Mouse (Mus musculus): ENCODE measurements at regions not wholly inside any gene's neighbourhood (a gene's known extent, or its start where the extent isn't known, plus 50 kb on each side); places are given as distances from the start of the nearest gene placed in this dataset.
A peak's percentile ranks its signal among the peaks of the same experiment; 100 is the strongest.

GRCm38 (mm10) chr15:38414318-38415090, 989.1 kb downstream of the 4930447A16Rik start:
- peaks cover 6% of the 10 kb centered on the region; the same call in 1 of the 2 replicates for H3K4me1 ChIP-seq (ENCODE audit: control insufficient read depth, insufficient read depth, low read length)
- H3K4me3 ChIP-seq (ENCODE audit: low read depth, low read length): no peak overlapping the region
- no peak for ATAC-seq (replicated peaks; ENCODE audit: insufficient number of reproducible peaks, low FRiP score, low TSS enrichment)
- peak overlapping the region; percentile 46 for H3K27ac ChIP-seq (ENCODE audit: low read depth, low read length)
- H3K9ac ChIP-seq (ENCODE audit: low read depth, low read length): no peak overlapping the region
- H3K9me3 ChIP-seq (replicated peaks; ENCODE audit: control insufficient read depth, low read length): no peaks in the 10 kb centered on the region
- no peak overlapping the region for H3K4me2 ChIP-seq
- WGBS (ENCODE audit: insufficient replicate concordance): 73% methylated on average over 8 of the region's 8 CpGs
- H3K36me3 ChIP-seq (ENCODE audit: control insufficient read depth, insufficient read depth, low read length): no peaks in the 10 kb centered on the region
- no peaks in the 10 kb centered on the region for H3K27me3 ChIP-seq (ENCODE audit: control insufficient read depth, insufficient read depth, low read length)

- H3K4me3 ChIP-seq (ENCODE audit: low read depth, low read length): no peak overlapping the region
- no peak overlapping the region for H3K9ac ChIP-seq (ENCODE audit: low read depth, low read length)
- no peaks in the 10 kb centered on the region for H3K27me3 ChIP-seq (ENCODE audit: control insufficient read depth, insufficient read depth, low read length)
- 0 out of 2 replicates have a peak, but pooled peaks have one; percentile 31 for ATAC-seq (replicated peaks; ENCODE audit: insufficient number of reproducible peaks, low FRiP score, low TSS enrichment)
- 43% methylated on average over 2 of the region's 2 CpGs for WGBS (ENCODE audit: insufficient replicate concordance)
- no peaks in the 10 kb centered on the region for H3K36me3 ChIP-seq (ENCODE audit: control insufficient read depth, insufficient read depth, low read length)
- 0 out of 2 replicates have a peak overlapping the region, but pooled peaks have one; percentile 54 for H3K27ac ChIP-seq (ENCODE audit: low read depth, low read length)
- peaks cover 7% of the 10 kb centered on the region for H3K4me1 ChIP-seq (ENCODE audit: control insufficient read depth, insufficient read depth, low read length)
- H3K9me3 ChIP-seq (replicated peaks; ENCODE audit: control insufficient read depth, low read length): no peaks in the 10 kb centered on the region
- H3K4me2 ChIP-seq: no peak overlapping the region
Observed at GRCm38 (mm10) chr15:38415091-38415486, 989.7 kb downstream of the 4930447A16Rik start.

GRCm38 (mm10) chr15:38419621-38420020, 994.3 kb downstream of the 4930447A16Rik start:
- Histone ChIP-seq H3K9me3 (replicated peaks; ENCODE audit: control insufficient read depth, low read length) (no peaks in the 10 kb centered on the region), H3K27ac (ENCODE audit: low read depth, low read length) (no peak overlapping the region), H3K9ac (ENCODE audit: low read depth, low read length) (no peak overlapping the region), H3K4me2 (no peak overlapping the region), H3K36me3 (ENCODE audit: control insufficient read depth, insufficient read depth, low read length) (no peaks in the 10 kb centered on the region), H3K4me1 (ENCODE audit: control insufficient read depth, insufficient read depth, low read length) (peaks cover 15% of the 10 kb centered on the region), H3K27me3 (ENCODE audit: control insufficient read depth, insufficient read depth, low read length) (no peaks in the 10 kb centered on the region), H3K4me3 (ENCODE audit: low read depth, low read length) (no peak overlapping the region)
- ATAC-seq (replicated peaks; ENCODE audit: insufficient number of reproducible peaks, low FRiP score, low TSS enrichment): no peak
- 58% methylated on average over 7 of the region's 7 CpGs for WGBS (ENCODE audit: insufficient replicate concordance)

GRCm38 (mm10) chr15:38420784-38421183, 995.4 kb downstream of the 4930447A16Rik start:
- H3K9me3 ChIP-seq (replicated peaks; ENCODE audit: control insufficient read depth, low read length): no peaks in the 10 kb centered on the region
- 13% methylated on average over 3 of the region's 3 CpGs for WGBS (ENCODE audit: insufficient replicate concordance)
- no peak; the same call in 1 of the 2 replicates for ATAC-seq (replicated peaks; ENCODE audit: insufficient number of reproducible peaks, low FRiP score, low TSS enrichment)
- H3K36me3 ChIP-seq (ENCODE audit: control insufficient read depth, insufficient read depth, low read length): no peaks in the 10 kb centered on the region
- peak overlapping the region; percentile 58 for H3K27ac ChIP-seq (ENCODE audit: low read depth, low read length)
- H3K27me3 ChIP-seq (ENCODE audit: control insufficient read depth, insufficient read depth, low read length): no peaks in the 10 kb centered on the region
- no peak overlapping the region for H3K4me2 ChIP-seq
- no peak overlapping the region; the same call in 1 of the 2 replicates for H3K9ac ChIP-seq (ENCODE audit: low read depth, low read length)
- H3K4me1 ChIP-seq (ENCODE audit: control insufficient read depth, insufficient read depth, low read length): peaks cover 13% of the 10 kb centered on the region
- no peak overlapping the region for H3K4me3 ChIP-seq (ENCODE audit: low read depth, low read length)

GRCm38 (mm10) chr15:38422741-38423140, 997.4 kb downstream of the 4930447A16Rik start:
- 71% methylated on average over 6 of the region's 6 CpGs for WGBS (ENCODE audit: insufficient replicate concordance)
- Histone ChIP-seq H3K27me3 (ENCODE audit: control insufficient read depth, insufficient read depth, low read length) (no peaks in the 10 kb centered on the region), H3K4me2 (no peak overlapping the region), H3K4me1 (ENCODE audit: control insufficient read depth, insufficient read depth, low read length) (peaks cover 13% of the 10 kb centered on the region), H3K36me3 (ENCODE audit: control insufficient read depth, insufficient read depth, low read length) (no peaks in the 10 kb centered on the region), H3K4me3 (ENCODE audit: low read depth, low read length) (no peak overlapping the region), H3K9me3 (replicated peaks; ENCODE audit: control insufficient read depth, low read length) (no peaks in the 10 kb centered on the region), H3K9ac (ENCODE audit: low read depth, low read length) (no peak overlapping the region), H3K27ac (ENCODE audit: low read depth, low read length) (no peak overlapping the region)
- ATAC-seq (replicated peaks; ENCODE audit: insufficient number of reproducible peaks, low FRiP score, low TSS enrichment): no peak

GRCm38 (mm10) chr15:38425506-38425905, 1000.2 kb downstream of the 4930447A16Rik start:
- H3K4me3 ChIP-seq (ENCODE audit: low read depth, low read length): no peak overlapping the region
- WGBS (ENCODE audit: insufficient replicate concordance): 73% methylated on average over 4 of the region's 4 CpGs
- H3K9ac ChIP-seq (ENCODE audit: low read depth, low read length): no peak overlapping the region
- H3K27me3 ChIP-seq (ENCODE audit: control insufficient read depth, insufficient read depth, low read length): no peaks in the 10 kb centered on the region
- H3K4me1 ChIP-seq (ENCODE audit: control insufficient read depth, insufficient read depth, low read length): peaks cover 8% of the 10 kb centered on the region
- ATAC-seq (replicated peaks; ENCODE audit: insufficient number of reproducible peaks, low FRiP score, low TSS enrichment): no peak
- H3K9me3 ChIP-seq (replicated peaks; ENCODE audit: control insufficient read depth, low read length): no peaks in the 10 kb centered on the region
- H3K27ac ChIP-seq (ENCODE audit: low read depth, low read length): no peak overlapping the region
- H3K36me3 ChIP-seq (ENCODE audit: control insufficient read depth, insufficient read depth, low read length): no peaks in the 10 kb centered on the region
- no peak overlapping the region for H3K4me2 ChIP-seq

- Histone ChIP-seq H3K9me3 (replicated peaks; ENCODE audit: control insufficient read depth, low read length) (no peaks in the 10 kb centered on the region), H3K27me3 (ENCODE audit: control insufficient read depth, insufficient read depth, low read length) (no peaks in the 10 kb centered on the region), H3K4me3 (ENCODE audit: low read depth, low read length) (no peak overlapping the region), H3K4me1 (ENCODE audit: control insufficient read depth, insufficient read depth, low read length) (no peaks in the 10 kb centered on the region), H3K4me2 (no peak overlapping the region), H3K36me3 (ENCODE audit: control insufficient read depth, insufficient read depth, low read length) (no peaks in the 10 kb centered on the region), H3K27ac (ENCODE audit: low read depth, low read length) (no peak overlapping the region), H3K9ac (ENCODE audit: low read depth, low read length) (no peak overlapping the region)
- no peak for ATAC-seq (replicated peaks; ENCODE audit: insufficient number of reproducible peaks, low FRiP score, low TSS enrichment)
- WGBS (ENCODE audit: insufficient replicate concordance): 52% methylated on average over 1 of the region's 1 CpGs
Observed at GRCm38 (mm10) chr15:38427966-38428365, 1002.6 kb downstream of the 4930447A16Rik start.

GRCm38 (mm10) chr15:38431668-38432067, 1006.3 kb downstream of the 4930447A16Rik start:
- Histone ChIP-seq H3K4me3 (ENCODE audit: low read depth, low read length) (no peak overlapping the region), H3K27ac (ENCODE audit: low read depth, low read length) (no peak overlapping the region), H3K36me3 (ENCODE audit: control insufficient read depth, insufficient read depth, low read length) (no peaks in the 10 kb centered on the region), H3K9ac (ENCODE audit: low read depth, low read length) (no peak overlapping the region), H3K4me2 (no peak overlapping the region), H3K27me3 (ENCODE audit: control insufficient read depth, insufficient read depth, low read length) (no peaks in the 10 kb centered on the region), H3K9me3 (replicated peaks; ENCODE audit: control insufficient read depth, low read length) (no peaks in the 10 kb centered on the region), H3K4me1 (ENCODE audit: control insufficient read depth, insufficient read depth, low read length) (no peaks in the 10 kb centered on the region)
- ATAC-seq (replicated peaks; ENCODE audit: insufficient number of reproducible peaks, low FRiP score, low TSS enrichment): no peak
- WGBS (ENCODE audit: insufficient replicate concordance): 61% methylated on average over 2 of the region's 2 CpGs

GRCm38 (mm10) chr15:38433386-38433785, 1008.0 kb downstream of the 4930447A16Rik start:
- Histone ChIP-seq H3K4me2 (no peak overlapping the region), H3K27ac (ENCODE audit: low read depth, low read length) (no peak overlapping the region), H3K4me1 (ENCODE audit: control insufficient read depth, insufficient read depth, low read length) (no peaks in the 10 kb centered on the region), H3K9me3 (replicated peaks; ENCODE audit: control insufficient read depth, low read length) (no peaks in the 10 kb centered on the region), H3K9ac (ENCODE audit: low read depth, low read length) (no peak overlapping the region), H3K4me3 (ENCODE audit: low read depth, low read length) (no peak overlapping the region), H3K27me3 (ENCODE audit: control insufficient read depth, insufficient read depth, low read length) (no peaks in the 10 kb centered on the region), H3K36me3 (ENCODE audit: control insufficient read depth, insufficient read depth, low read length) (no peaks in the 10 kb centered on the region)
- no peak for ATAC-seq (replicated peaks; ENCODE audit: insufficient number of reproducible peaks, low FRiP score, low TSS enrichment)
- WGBS (ENCODE audit: insufficient replicate concordance): 79% methylated on average over 7 of the region's 7 CpGs

Data from heart, embryonic 11.5 days (tissue).